Mouse (Mus musculus): ENCODE measurements around the gene Vmn2r82. TPM values are rescaled to one million over a fixed set of nuclear protein-coding genes. Genes with fewer than 3 reads are reported as not detected.
"Not testable (repeated sequence)": the region's sequence is repeated elsewhere in the genome, so short reads cannot be mapped to it uniquely, and the experiment has no call there.

Gene Vmn2r82
- not detected in 2 replicates for total RNA-seq (2015; ENCODE audit: low replicate concordance)
- not detected in 2 replicates for total RNA-seq (2017; ENCODE audit: low replicate concordance)

- not testable (repeated sequence) for ATAC-seq (replicated peaks; ENCODE audit: low FRiP score, poor library complexity, severe bottlenecking)
Measured at GRCm38 (mm10) chr10:79356220-79356619, at the start of gene Vmn2r82. Gene Vmn2r82 (plus strand): TSS chr10:79356520.

- not testable (repeated sequence) for ATAC-seq (replicated peaks; ENCODE audit: low FRiP score, poor library complexity, severe bottlenecking)
Measured at GRCm38 (mm10) chr10:79322033-79322736, 34.1 kb upstream of the Vmn2r82 start.

GRCm38 (mm10) chr10:79322737-79323086 is 33.6 kb upstream of the Vmn2r82 start:
- no peak for ATAC-seq (replicated peaks; ENCODE audit: low FRiP score, poor library complexity, severe bottlenecking)

- not testable (repeated sequence) for ATAC-seq (replicated peaks; ENCODE audit: low FRiP score, poor library complexity, severe bottlenecking)
Measured at GRCm38 (mm10) chr10:79399946-79400700, 43.8 kb downstream of the Vmn2r82 start.

- ATAC-seq (replicated peaks; ENCODE audit: low FRiP score, poor library complexity, severe bottlenecking), result no peak
Measured at GRCm38 (mm10) chr10:79417142-79417771, 60.9 kb downstream of the Vmn2r82 start.

- ATAC-seq (replicated peaks; ENCODE audit: low FRiP score, poor library complexity, severe bottlenecking), result not testable (repeated sequence)
Measured at GRCm38 (mm10) chr10:79417772-79418170, 61.5 kb downstream of the Vmn2r82 start.

- not testable (repeated sequence) for ATAC-seq (replicated peaks; ENCODE audit: low FRiP score, poor library complexity, severe bottlenecking)
Measured at GRCm38 (mm10) chr10:79435141-79435820, 79.0 kb downstream of the Vmn2r82 start.

Other genes with a start within 250 kb of the Vmn2r82 start
- not detected in 2 replicates for gene Vmn2r80, start 207.8 kb upstream of the Vmn2r82 start, total RNA-seq (2015; ENCODE audit: low replicate concordance)
- gene Vmn2r80, start 207.8 kb upstream of the Vmn2r82 start, total RNA-seq (2017; ENCODE audit: low replicate concordance), result not detected in 2 replicates
- gene Vmn2r81, start 108.8 kb upstream of the Vmn2r82 start, total RNA-seq (2015; ENCODE audit: low replicate concordance), result not detected in 2 replicates
- gene Vmn2r81, start 108.8 kb upstream of the Vmn2r82 start, total RNA-seq (2017; ENCODE audit: low replicate concordance), result not detected in 2 replicates
- not detected in 2 replicates for gene Vmn2r83, start 112.2 kb downstream of the Vmn2r82 start, total RNA-seq (2015; ENCODE audit: low replicate concordance)
- not detected in 2 replicates for gene Vmn2r83, start 112.2 kb downstream of the Vmn2r82 start, total RNA-seq (2017; ENCODE audit: low replicate concordance)
- gene Plpp2, start 177.3 kb downstream of the Vmn2r82 start, total RNA-seq (2015; ENCODE audit: low replicate concordance), result 2.1 and 7.1 TPM in 2 replicates
- 0.43 TPM in 1 of 2 replicates, not detected in the other for gene Plpp2, start 177.3 kb downstream of the Vmn2r82 start, total RNA-seq (2017; ENCODE audit: low replicate concordance)
- gene Mier2, start 198.7 kb downstream of the Vmn2r82 start, total RNA-seq (2015; ENCODE audit: low replicate concordance), result 1.5 TPM in 1 of 2 replicates, not detected in the other
- gene Mier2, start 198.7 kb downstream of the Vmn2r82 start, total RNA-seq (2017; ENCODE audit: low replicate concordance), result 1.9 TPM in 1 of 2 replicates, not detected in the other
- not detected in 2 replicates for gene Theg, start 230.8 kb downstream of the Vmn2r82 start, total RNA-seq (2015; ENCODE audit: low replicate concordance)
- not detected in 2 replicates for gene Theg, start 230.8 kb downstream of the Vmn2r82 start, total RNA-seq (2017; ENCODE audit: low replicate concordance)

Measured in erythroblast, adult 5-6 weeks (primary cell).